29 mouse cellular contexts compared by ENCODE assay signal in genomic region chr4:105934971-105935370, GRCm38 (mm10).
A peak's percentile ranks its signal among the peaks of the same experiment; 100 is the strongest.
DNase-seq lines count a peak whose midpoint lies in the region; ATAC-seq and TF ChIP-seq lines count a peak whose summit lies in the region.
"Had no signal": no experiment of that assay in that cellular context is flagged by ENCODE, and none has a peak within 500 bp of the region (broad histone marks: within the 10 kb centered on the region; RNA-seq: fewer than 3 reads in every experiment).

No protein-coding gene starts in this region.

- no peak overlapping the region for H3K4me3 ChIP-seq in left cerebral cortex, adult 2 months
- H3K4me3 ChIP-seq: embryonic facial prominence, embryonic 10.5 days; embryonic facial prominence, embryonic 15.5 days; forebrain, embryonic 13.5 days; heart, embryonic 12.5 days; hindbrain, embryonic 13.5 days; limb, embryonic 13.5 days; lung, embryonic 15.5 days; midbrain, embryonic 12.5 days had no signal

- 0 out of 2 replicates have a peak, but pooled peaks have one; percentile 31 for ATAC-seq in frontal cortex, adult (ENCODE audit: low TSS enrichment)
- ATAC-seq in megakaryocyte progenitor cell, adult 5-6 weeks (replicated peaks; ENCODE audit: poor library complexity): no peak
- ATAC-seq: forebrain, embryonic 13.5 days; intestine, postnatal 0 days; Patski had no signal

- intact Hi-C loops in left cerebral cortex, adult 2 months (cut with DNase I): no loop called here

- DNase-seq in frontal cortex, postnatal 14 days (ENCODE audit: low spot score in 2 of 2): no peak
- DNase-seq in left cerebral cortex, adult 2 months (ENCODE audit: extremely low spot score in 1 of 2, low spot score in 2 of 2): no peak
- no peak for DNase-seq in left cerebral cortex, adult 9 months (ENCODE audit: low spot score in 2 of 2)
- peak; percentile 50 for DNase-seq in brain, adult 2 months (ENCODE audit: low read depth, low spot score)
- DNase-seq in neural tube, embryonic 10.5 days (ENCODE audit: extremely low spot score, low spot score): no peak
- DNase-seq: adrenal gland, postnatal 25 days; cerebellum, adult 2 months; cerebellum, postnatal 14 days; gastrocnemius, postnatal 25 days; heart, adult 18-20 months; heart, postnatal 4 days; kidney, postnatal 14 days; layer of hippocampus, postnatal 36 days; spleen, adult 18-20 months; thymus, adult 2 months; thymus, postnatal 36 days had no signal

- peak overlapping the region; percentile 26; the same call in 1 of the 2 replicates for H3K27ac ChIP-seq in left cerebral cortex, adult 2 months
- H3K27ac ChIP-seq: embryonic facial prominence, embryonic 10.5 days; embryonic facial prominence, embryonic 15.5 days; forebrain, embryonic 13.5 days; hindbrain, embryonic 13.5 days; limb, embryonic 13.5 days; lung, embryonic 15.5 days; midbrain, embryonic 12.5 days; stomach, postnatal 0 days had no signal

- no peak for TF ChIP-seq CTCF in left cerebral cortex, adult 2 months (IDR thresholded peaks at IDR 0.05)
